Mouse (Mus musculus): Measurements from ENCODE around the gene Srd5a3.

Srd5a3 gene

GRCm38 (mm10) chr5:76176411-76176810 is 36.3 kb downstream of the Srd5a3 start:
- no peak for TF ChIP-seq GATA4 (IDR thresholded peaks at IDR 0.05; ENCODE audit: insufficient replicate concordance, low read length)

DNA sequence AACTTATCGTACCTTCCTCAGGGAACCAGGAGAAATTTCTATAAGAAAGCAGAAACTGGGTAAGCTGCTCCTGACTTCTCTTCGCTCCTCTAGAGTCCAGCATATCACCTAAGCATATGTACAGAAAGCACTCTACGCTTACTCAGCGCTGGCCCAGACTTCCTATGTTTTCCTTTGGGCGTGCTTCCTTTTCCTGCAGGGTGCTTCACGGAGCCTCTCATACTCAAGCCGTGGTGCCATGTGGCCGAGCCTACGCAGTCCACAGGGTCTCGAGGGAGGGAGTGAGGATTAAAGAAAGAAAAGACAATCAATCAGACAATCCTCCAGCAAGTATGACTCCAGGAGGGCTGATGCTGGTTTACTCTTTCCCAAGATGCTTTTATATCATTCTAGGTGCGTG is 36.8 kb downstream of the Srd5a3 start:
- TF ChIP-seq GATA4 (IDR thresholded peaks at IDR 0.05; ENCODE audit: insufficient replicate concordance, low read length), result no peak

GRCm38 (mm10) chr5:76177664-76178063 is 37.6 kb downstream of the Srd5a3 start:
- TF ChIP-seq GATA4 (IDR thresholded peaks at IDR 0.05; ENCODE audit: insufficient replicate concordance, low read length), result no peak

DNA sequence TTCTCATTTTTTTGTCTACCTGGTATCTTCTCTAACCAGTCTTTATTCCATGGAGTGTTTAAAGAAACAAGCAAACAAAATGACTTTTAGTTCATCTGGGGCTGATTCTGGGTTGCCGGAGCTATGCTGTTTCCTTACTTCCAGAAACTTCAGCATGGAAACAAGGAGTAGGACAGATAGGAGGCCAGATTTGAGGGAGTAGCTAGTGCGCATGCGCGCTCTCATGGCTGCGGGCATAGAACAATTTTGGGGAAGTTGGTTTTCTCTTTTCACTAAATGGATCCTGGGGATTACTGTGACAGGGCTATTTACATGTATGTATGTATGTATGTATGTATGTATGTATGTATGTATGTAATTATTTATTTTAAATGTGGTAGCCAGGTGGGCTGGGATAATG is 39.1 kb downstream of the Srd5a3 start:
- TF ChIP-seq GATA4 (IDR thresholded peaks at IDR 0.05; ENCODE audit: insufficient replicate concordance, low read length), result no peak

- TF ChIP-seq GATA4 (IDR thresholded peaks at IDR 0.05; ENCODE audit: insufficient replicate concordance, low read length), result no peak
Measured at GRCm38 (mm10) chr5:76179791-76180190, 39.7 kb downstream of the Srd5a3 start.

DNA sequence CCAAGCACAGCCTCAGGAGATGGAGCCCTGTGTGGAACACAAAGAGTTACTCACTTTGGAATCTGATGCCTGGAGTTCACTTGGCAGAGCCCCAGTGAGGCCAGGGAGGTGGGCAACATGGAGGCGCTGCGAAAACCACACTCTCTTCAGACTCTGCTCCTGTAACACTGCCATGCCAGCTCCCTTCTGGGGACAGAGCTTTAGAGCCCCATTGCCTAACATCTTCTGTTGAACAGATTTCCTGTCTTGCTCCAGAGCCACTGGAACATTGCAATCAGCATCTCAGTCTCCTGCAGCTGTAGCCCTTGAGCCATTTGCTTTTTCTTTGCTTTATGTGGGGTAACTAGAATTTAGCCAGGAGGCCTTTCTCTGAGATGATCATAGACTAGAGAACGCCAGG is 42.3 kb downstream of the Srd5a3 start:
- no peak for TF ChIP-seq GATA4 (IDR thresholded peaks at IDR 0.05; ENCODE audit: insufficient replicate concordance, low read length)

GRCm38 (mm10) chr5:76183043-76183749 is 43.1 kb downstream of the Srd5a3 start:
- no peak for TF ChIP-seq GATA4 (IDR thresholded peaks at IDR 0.05; ENCODE audit: insufficient replicate concordance, low read length)

GRCm38 (mm10) chr5:76183750-76184261 is 43.7 kb downstream of the Srd5a3 start, which contains the start of gene Tmem165:
Gene Tmem165 (plus strand): TSS chr5:76183880.
- no peak for TF ChIP-seq GATA4 (IDR thresholded peaks at IDR 0.05; ENCODE audit: insufficient replicate concordance, low read length)

GRCm38 (mm10) chr5:76184286-76185080 is 44.4 kb downstream of the Srd5a3 start:
- TF ChIP-seq GATA4 (IDR thresholded peaks at IDR 0.05; ENCODE audit: insufficient replicate concordance, low read length), result no peak

GRCm38 (mm10) chr5:76187885-76188284 is 47.8 kb downstream of the Srd5a3 start:
- TF ChIP-seq GATA4 (IDR thresholded peaks at IDR 0.05; ENCODE audit: insufficient replicate concordance, low read length), result no peak

DNA sequence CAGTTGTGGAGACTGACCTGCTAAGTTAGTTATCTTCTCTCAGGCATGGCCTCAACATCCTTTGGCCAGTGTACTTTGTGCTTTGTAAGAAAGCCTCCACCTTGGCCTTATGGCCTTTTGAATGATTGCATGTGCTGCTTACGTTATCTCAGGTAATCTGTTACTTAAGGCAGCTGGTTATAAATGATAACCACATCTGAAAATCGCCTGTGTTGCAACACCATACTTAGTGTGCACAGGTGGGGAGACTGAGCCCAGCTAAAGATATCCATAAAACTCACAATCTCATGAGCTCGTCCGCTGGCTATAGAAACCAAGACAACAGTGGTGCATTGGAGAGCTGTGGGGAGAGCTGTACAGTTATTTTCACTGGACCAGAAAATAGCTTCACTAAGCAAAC is 50.5 kb downstream of the Srd5a3 start:
- TF ChIP-seq GATA4 (IDR thresholded peaks at IDR 0.05; ENCODE audit: insufficient replicate concordance, low read length), result no peak

DNA sequence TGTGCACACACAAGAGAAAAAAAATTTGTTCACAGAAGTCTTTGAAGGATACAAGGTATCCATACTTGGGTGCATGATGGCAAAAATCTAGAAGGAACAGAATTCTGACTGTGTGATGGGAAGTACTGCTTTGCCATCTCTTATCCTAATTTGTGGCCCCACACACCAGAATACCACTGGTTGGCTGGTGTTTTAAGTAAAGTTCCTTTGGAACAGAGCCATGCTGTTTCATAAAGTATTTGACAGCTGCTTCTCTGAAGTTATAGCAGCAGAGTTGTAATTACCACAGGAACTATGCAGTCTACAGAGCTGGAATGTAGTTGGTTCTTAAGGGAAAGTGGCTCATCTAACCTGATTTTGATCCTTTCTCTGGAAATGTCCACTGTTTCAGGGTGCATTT is 53.0 kb downstream of the Srd5a3 start:
- no peak for TF ChIP-seq GATA4 (IDR thresholded peaks at IDR 0.05; ENCODE audit: insufficient replicate concordance, low read length)

- TF ChIP-seq GATA4 (IDR thresholded peaks at IDR 0.05; ENCODE audit: insufficient replicate concordance, low read length), result no peak
Measured at GRCm38 (mm10) chr5:76194377-76194945, 54.4 kb downstream of the Srd5a3 start.

- no peak for TF ChIP-seq GATA4 (IDR thresholded peaks at IDR 0.05; ENCODE audit: insufficient replicate concordance, low read length)
Measured at GRCm38 (mm10) chr5:76199346-76199745, 59.3 kb downstream of the Srd5a3 start.

DNA sequence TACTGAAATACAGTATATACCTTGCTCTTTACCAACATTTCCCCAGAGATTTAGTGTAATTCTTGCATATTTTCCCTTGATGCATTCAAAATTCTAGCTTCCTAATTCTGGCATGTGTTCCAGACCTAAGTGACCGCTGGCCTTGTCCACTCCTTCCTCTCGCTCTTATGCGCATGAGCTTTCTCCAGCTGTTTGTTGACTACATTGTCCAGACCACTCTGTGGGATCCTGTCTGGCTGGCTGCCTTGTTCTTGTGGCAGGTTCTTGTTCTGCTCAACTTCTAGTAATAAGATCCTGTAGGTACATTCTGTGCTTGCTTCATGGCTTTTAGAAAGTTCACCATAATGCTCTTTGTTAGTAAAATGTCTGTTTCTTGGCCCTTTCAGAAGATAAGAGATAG is 63.1 kb downstream of the Srd5a3 start:
- TF ChIP-seq GATA4 (IDR thresholded peaks at IDR 0.05; ENCODE audit: insufficient replicate concordance, low read length), result no peak
